Mouse (Mus musculus) cerebellum, adult 2 months (tissue): ENCODE data around the gene Ppp1r12a. TPM values are rescaled to one million over a fixed set of nuclear protein-coding genes. Genes with fewer than 3 reads are reported as not detected.

Source experiments
- DNase-seq, 2 experiments: peaks; one replicate each; pipeline ENCODE4 v3.0.0; 2021
- H3K27ac ChIP-seq: fragments of 200-500 bp; 2 replicates; pipeline ENCODE4 v1.5.1; 2012; ENCODE audit warnings: low read length, control low read depth, inconsistent platforms; ENCODE audit not compliant: insufficient read depth
- H3K27me3 ChIP-seq: fragments of 200-500 bp; 2 replicates; pipeline ENCODE4 v1.6.1; 2012; ENCODE audit warnings: inconsistent platforms, mild to moderate bottlenecking, low read length, moderate library complexity; ENCODE audit not compliant: control insufficient read depth, insufficient read depth
- H3K4me1 ChIP-seq: fragments of 200-500 bp; 2 replicates; pipeline ENCODE4 v1.6.1; 2011; ENCODE audit warnings: low read length; ENCODE audit not compliant: control insufficient read depth, insufficient read depth
- H3K4me3 ChIP-seq: fragments of 200-500 bp; replicated peaks from 2 replicates; pipeline ENCODE3; 2011; ENCODE audit warnings: mild to moderate bottlenecking, low read depth, low read length, control low read depth; ENCODE audit not compliant: insufficient read depth
- CTCF ChIP-seq: fragments of 200-500 bp; IDR thresholded peaks from 2 replicates; pipeline ENCODE4 v1.5.1; 2011; ENCODE audit warnings: low read depth, mild to moderate bottlenecking, control low read depth, low read length, moderate library complexity, borderline replicate concordance; ENCODE audit not compliant: insufficient read depth
- POLR2A ChIP-seq: fragments of 200-500 bp; IDR thresholded peaks from 2 replicates; pipeline ENCODE4 v1.6.1; 2011; ENCODE audit warnings: low read length, control low read depth, borderline replicate concordance; ENCODE audit not compliant: insufficient read depth
- WGBS: fragments of 180-500 bp; shearing (Covaris S2); methylation state at CpG from one replicate; pipeline ENCODE4 v1.1.7; 2018; 5-methylcytosine and 5-hydroxymethylcytosine counted together
- polyA plus RNA-seq: library from polyadenylated mRNA; depleted of rRNA; stranded (reverse); fragments of >200 nt; gene quantifications from 2 replicates; pipeline ENCODE4 v1.2.3, GENCODE M21; 2012

Gene Ppp1r12a
- polyA plus RNA-seq, 1 experiment: 60.6 TPM

- 88% methylated on average over 5 of the region's 5 CpGs for WGBS
Observed at GRCm38 (mm10) chr10:108284977-108285376, 123.0 kb downstream of the Ppp1r12a start.

GRCm38 (mm10) chr10:108286658-108287437 lies 124.9 kb downstream of the Ppp1r12a start:
- Histone ChIP-seq H3K27ac (no peak overlapping the region), H3K4me1 (no peaks in the 10 kb centered on the region), H3K4me3 (no peak overlapping the region), H3K27me3 (no peaks in the 10 kb centered on the region)
- TF ChIP-seq POLR2A (no peak), CTCF (no peak)
- WGBS: 75% methylated on average over 11 of the region's 11 CpGs
- DNase-seq: no peak

More at GRCm38 (mm10) chr10:108284977-108285376, 123.0 kb downstream of the Ppp1r12a start:
- no peaks in the 10 kb centered on the region for H3K27me3 ChIP-seq
- H3K4me1 ChIP-seq: no peaks in the 10 kb centered on the region
- DNase-seq: no peak
- TF ChIP-seq CTCF (no peak), POLR2A (no peak)
- H3K4me3 ChIP-seq: no peak overlapping the region
- H3K27ac ChIP-seq: no peak overlapping the region

GRCm38 (mm10) chr10:108287438-108287801 lies 125.4 kb downstream of the Ppp1r12a start:
- Histone ChIP-seq H3K4me1 (no peaks in the 10 kb centered on the region), H3K27ac (no peak overlapping the region), H3K27me3 (no peaks in the 10 kb centered on the region), H3K4me3 (no peak overlapping the region)
- no peak for DNase-seq
- WGBS: 79% methylated on average over 4 of the region's 4 CpGs
- no peak for TF ChIP-seq POLR2A
- TF ChIP-seq CTCF: no peak

GRCm38 (mm10) chr10:108290046-108290445 lies 128.1 kb downstream of the Ppp1r12a start:
- WGBS: 95% methylated on average over 13 of the region's 13 CpGs
- H3K4me1 ChIP-seq: no peaks in the 10 kb centered on the region
- DNase-seq: no peak
- TF ChIP-seq CTCF (no peak), POLR2A (no peak)
- no peaks in the 10 kb centered on the region for H3K27me3 ChIP-seq
- no peak overlapping the region for H3K27ac ChIP-seq
- H3K4me3 ChIP-seq: no peak overlapping the region

- no peaks in the 10 kb centered on the region for H3K27me3 ChIP-seq
- 88% methylated on average over 12 of the region's 12 CpGs for WGBS
Observed at GRCm38 (mm10) chr10:108291688-108292471, 129.9 kb downstream of the Ppp1r12a start.

GRCm38 (mm10) chr10:108292651-108293050 lies 130.7 kb downstream of the Ppp1r12a start:
- Histone ChIP-seq H3K27me3 (no peaks in the 10 kb centered on the region), H3K4me1 (no peaks in the 10 kb centered on the region), H3K4me3 (no peak overlapping the region), H3K27ac (no peak overlapping the region)
- no peak for TF ChIP-seq CTCF
- TF ChIP-seq POLR2A: no peak
- DNase-seq: no peak
- 80% methylated on average over 4 of the region's 4 CpGs for WGBS

More at GRCm38 (mm10) chr10:108291688-108292471, 129.9 kb downstream of the Ppp1r12a start:
- TF ChIP-seq CTCF (no peak), POLR2A (no peak)
- DNase-seq: no peak
- Histone ChIP-seq H3K27ac (no peak overlapping the region), H3K4me3 (no peak overlapping the region), H3K4me1 (no peaks in the 10 kb centered on the region)

GRCm38 (mm10) chr10:108293620-108294195 lies 131.7 kb downstream of the Ppp1r12a start:
- 92% methylated on average over 16 of the region's 16 CpGs for WGBS

More at GRCm38 (mm10) chr10:108293620-108294195, 131.7 kb downstream of the Ppp1r12a start:
- Histone ChIP-seq H3K27me3 (no peaks in the 10 kb centered on the region), H3K27ac (no peak overlapping the region), H3K4me3 (no peak overlapping the region), H3K4me1 (no peaks in the 10 kb centered on the region)
- TF ChIP-seq CTCF: no peak
- no peak for TF ChIP-seq POLR2A
- no peak for DNase-seq
